Mouse (Mus musculus) limb, embryonic 12.5 days (tissue): ENCODE data around the gene Serinc5. TPM values are rescaled to one million over a fixed set of nuclear protein-coding genes. Genes with fewer than 3 reads are reported as not detected.
A peak's percentile ranks its signal among the peaks of the same experiment; 100 is the strongest.

ENCODE experiments used
- ATAC-seq: fragments of 200-750 bp; cut with Nextera tagmentation; 2 replicates; pipeline ENCODE4 v1.8.0; 2017; ENCODE audit warnings: low read depth, moderate TSS enrichment; ENCODE audit not compliant: insufficient number of reproducible peaks, insufficient read depth, low FRiP score, low TSS enrichment
- H3K27ac ChIP-seq: fragments of 300-500 bp; sonication (generic); 2 replicates; pipeline ENCODE4 v1.5.1; 2016; ENCODE audit warnings: mild to moderate bottlenecking, moderate library complexity
- H3K27me3 ChIP-seq: fragments of 300-500 bp; sonication (generic); 2 replicates; pipeline ENCODE4 v1.6.1; 2016; ENCODE audit warnings: mild to moderate bottlenecking, moderate library complexity
- H3K36me3 ChIP-seq: fragments of 300-500 bp; sonication (generic); 2 replicates; pipeline ENCODE4 v1.6.1; 2016; ENCODE audit warnings: mild to moderate bottlenecking, moderate library complexity
- H3K4me1 ChIP-seq: fragments of 300-500 bp; sonication (generic); replicated peaks from 2 replicates; pipeline ENCODE4 v1.6.1; 2016
- H3K4me2 ChIP-seq: fragments of 300-500 bp; sonication (generic); 2 replicates; pipeline ENCODE4 v1.6.1; 2016; ENCODE audit warnings: mild to moderate bottlenecking, moderate library complexity
- H3K4me3 ChIP-seq: fragments of 300-500 bp; sonication (generic); replicated peaks from 2 replicates; pipeline ENCODE4 v1.5.1; 2016; ENCODE audit warnings: mild to moderate bottlenecking
- H3K9ac ChIP-seq: fragments of 300-500 bp; sonication (generic); replicated peaks from 2 replicates; pipeline ENCODE4 v1.6.1; 2016; ENCODE audit warnings: mild to moderate bottlenecking, moderate library complexity
- H3K9me3 ChIP-seq: fragments of 300-500 bp; sonication (generic); 2 replicates; pipeline ENCODE4 v1.6.1; 2016; ENCODE audit warnings: mild to moderate bottlenecking, moderate library complexity
- WGBS: fragments of 180-500 bp; shearing (Covaris S2); methylation state at CpG from one replicate; pipeline ENCODE4 v1.1.7; 2016; 5-methylcytosine and 5-hydroxymethylcytosine counted together
- polyA plus RNA-seq: library from polyadenylated mRNA; unstranded; fragments of >200 nt; fragmentation: Nextera tagmentation; extraction: Ambion mirVana; gene quantifications from 2 replicates; pipeline ENCODE4 v1.2.1, GENCODE M21; 2016

Serinc5 gene
- polyA plus RNA-seq, 1 experiment from 2014 or later, result 10.2 TPM

GRCm38 (mm10) chr13:92616459-92616858 lies 5.6 kb downstream of the Serinc5 start:
- H3K4me3 ChIP-seq, result no peak overlapping the region
- H3K27me3 ChIP-seq, result no peaks in the 10 kb centered on the region
- H3K36me3 ChIP-seq, result no peaks in the 10 kb centered on the region
- H3K4me1 ChIP-seq, result peaks cover 4% of the 10 kb centered on the region
- no peak overlapping the region for H3K9ac ChIP-seq
- WGBS, result 92% methylated on average over 8 of the region's 8 CpGs
- no peak overlapping the region for H3K4me2 ChIP-seq
- no peaks in the 10 kb centered on the region for H3K9me3 ChIP-seq
- ATAC-seq, result no peak
- H3K27ac ChIP-seq, result no peak overlapping the region

GRCm38 (mm10) chr13:92626196-92626595 lies 15.3 kb downstream of the Serinc5 start:
- Histone ChIP-seq H3K27ac (no peak overlapping the region), H3K27me3 (no peaks in the 10 kb centered on the region), H3K9me3 (no peaks in the 10 kb centered on the region), H3K4me1 (no peaks in the 10 kb centered on the region), H3K4me3 (no peak overlapping the region), H3K9ac (no peak overlapping the region), H3K4me2 (no peak overlapping the region), H3K36me3 (peaks cover 10% of the 10 kb centered on the region; the same call in 1 of the 2 replicates)
- WGBS, result 91% methylated on average over 1 of the region's 1 CpGs
- ATAC-seq, result no peak

- no peak overlapping the region for H3K27ac ChIP-seq
- no peak overlapping the region for H3K4me3 ChIP-seq
- H3K4me1 ChIP-seq, result no peaks in the 10 kb centered on the region
- no peaks in the 10 kb centered on the region for H3K9me3 ChIP-seq
- H3K27me3 ChIP-seq, result no peaks in the 10 kb centered on the region
- no peak overlapping the region for H3K9ac ChIP-seq
- H3K36me3 ChIP-seq, result peaks cover 10% of the 10 kb centered on the region; the same call in 1 of the 2 replicates
- 91% methylated on average over 5 of the region's 5 CpGs for WGBS
- no peak; the same call in 1 of the 2 replicates for ATAC-seq
- no peak overlapping the region for H3K4me2 ChIP-seq
Observed at GRCm38 (mm10) chr13:92626725-92627124, 15.8 kb downstream of the Serinc5 start.

GRCm38 (mm10) chr13:92629509-92629908 lies 18.6 kb downstream of the Serinc5 start:
- Histone ChIP-seq H3K4me2 (no peak overlapping the region), H3K27ac (no peak overlapping the region), H3K4me3 (no peak overlapping the region), H3K4me1 (peaks cover 19% of the 10 kb centered on the region), H3K27me3 (no peaks in the 10 kb centered on the region), H3K9ac (no peak overlapping the region), H3K36me3 (peaks cover 10% of the 10 kb centered on the region; the same call in 1 of the 2 replicates), H3K9me3 (no peaks in the 10 kb centered on the region)
- no peak for ATAC-seq
- 78% methylated on average over 3 of the region's 3 CpGs for WGBS

GRCm38 (mm10) chr13:92631450-92631849 lies 20.6 kb downstream of the Serinc5 start:
- no peak overlapping the region for H3K4me2 ChIP-seq
- H3K9me3 ChIP-seq, result no peaks in the 10 kb centered on the region
- no peaks in the 10 kb centered on the region for H3K27me3 ChIP-seq
- H3K27ac ChIP-seq, result no peak overlapping the region
- no peak for ATAC-seq
- H3K9ac ChIP-seq, result no peak overlapping the region
- peaks cover 34% of the 10 kb centered on the region for H3K4me1 ChIP-seq
- 61% methylated on average over 4 of the region's 4 CpGs for WGBS
- peaks cover 3% of the 10 kb centered on the region; the same call in 1 of the 2 replicates for H3K36me3 ChIP-seq
- H3K4me3 ChIP-seq, result no peak overlapping the region

- Histone ChIP-seq H3K27me3 (no peaks in the 10 kb centered on the region), H3K27ac (no peak overlapping the region), H3K9me3 (no peaks in the 10 kb centered on the region), H3K4me3 (no peak overlapping the region), H3K4me1 (peaks cover 42% of the 10 kb centered on the region), H3K4me2 (no peak overlapping the region), H3K9ac (no peak overlapping the region), H3K36me3 (peaks cover 3% of the 10 kb centered on the region; the same call in 1 of the 2 replicates)
- ATAC-seq, result no peak
- WGBS, result 49% methylated on average over 4 of the region's 4 CpGs
Observed at GRCm38 (mm10) chr13:92632550-92632949, 21.7 kb downstream of the Serinc5 start.

GRCm38 (mm10) chr13:92635040-92635439 lies 24.1 kb downstream of the Serinc5 start:
- no peak for ATAC-seq
- 34% methylated on average over 2 of the region's 2 CpGs for WGBS
- 0 out of 2 replicates have a peak overlapping the region, but pooled peaks have one; percentile 19 for H3K27ac ChIP-seq
- H3K4me1 ChIP-seq, result peaks cover 67% of the 10 kb centered on the region
- no peak overlapping the region for H3K9ac ChIP-seq
- H3K9me3 ChIP-seq, result no peaks in the 10 kb centered on the region
- no peak overlapping the region for H3K4me3 ChIP-seq
- H3K4me2 ChIP-seq, result no peak overlapping the region
- no peaks in the 10 kb centered on the region for H3K27me3 ChIP-seq
- H3K36me3 ChIP-seq, result no peaks in the 10 kb centered on the region

- Histone ChIP-seq H3K9me3 (no peaks in the 10 kb centered on the region), H3K4me2 (peak overlapping the region; percentile 29), H3K4me1 (peaks cover 77% of the 10 kb centered on the region), H3K4me3 (no peak overlapping the region), H3K27me3 (no peaks in the 10 kb centered on the region), H3K36me3 (no peaks in the 10 kb centered on the region), H3K9ac (no peak overlapping the region), H3K27ac (peak overlapping the region; percentile 88)
- no peak for ATAC-seq
- WGBS, result 42% methylated on average over 6 of the region's 6 CpGs
Observed at GRCm38 (mm10) chr13:92636226-92636909, 25.5 kb downstream of the Serinc5 start.

GRCm38 (mm10) chr13:92636910-92637275 lies 26.0 kb downstream of the Serinc5 start:
- WGBS, result 1% methylated on average over 7 of the region's 7 CpGs
- H3K27me3 ChIP-seq, result no peaks in the 10 kb centered on the region
- ATAC-seq, result peak; percentile 77
- no peak overlapping the region for H3K9ac ChIP-seq
- H3K36me3 ChIP-seq, result no peaks in the 10 kb centered on the region
- peak overlapping the region; percentile 88 for H3K27ac ChIP-seq
- peaks cover 78% of the 10 kb centered on the region for H3K4me1 ChIP-seq
- H3K4me2 ChIP-seq, result peak overlapping the region; percentile 29
- H3K9me3 ChIP-seq, result no peaks in the 10 kb centered on the region
- H3K4me3 ChIP-seq, result no peak overlapping the region

- WGBS, result 39% methylated on average over 12 of the region's 12 CpGs
- no peak overlapping the region for H3K4me3 ChIP-seq
- ATAC-seq, result no peak
- no peaks in the 10 kb centered on the region for H3K9me3 ChIP-seq
- H3K27ac ChIP-seq, result peak overlapping the region; percentile 62; the same call in 1 of the 2 replicates
- H3K36me3 ChIP-seq, result no peaks in the 10 kb centered on the region
- H3K4me2 ChIP-seq, result no peak overlapping the region
- no peak overlapping the region for H3K9ac ChIP-seq
- H3K4me1 ChIP-seq, result peaks cover 61% of the 10 kb centered on the region
- no peaks in the 10 kb centered on the region for H3K27me3 ChIP-seq
Observed at GRCm38 (mm10) chr13:92639093-92640014, 28.5 kb downstream of the Serinc5 start.

- no peak overlapping the region for H3K27ac ChIP-seq
- 96% methylated on average over 3 of the region's 3 CpGs for WGBS
- no peaks in the 10 kb centered on the region for H3K36me3 ChIP-seq
- no peak overlapping the region for H3K4me3 ChIP-seq
- no peak overlapping the region for H3K4me2 ChIP-seq
- H3K27me3 ChIP-seq, result no peaks in the 10 kb centered on the region
- no peak for ATAC-seq
- H3K9me3 ChIP-seq, result no peaks in the 10 kb centered on the region
- peaks cover 21% of the 10 kb centered on the region for H3K4me1 ChIP-seq
- H3K9ac ChIP-seq, result no peak overlapping the region
Observed at GRCm38 (mm10) chr13:92644199-92644598, 33.3 kb downstream of the Serinc5 start.
